Mouse (Mus musculus) midbrain, embryonic 12.5 days (tissue): ENCODE data around the gene Cog3. TPM values are rescaled to one million over a fixed set of nuclear protein-coding genes. Genes with fewer than 3 reads are reported as not detected.
A peak's percentile ranks its signal among the peaks of the same experiment; 100 is the strongest.

Experiments used
- ATAC-seq: fragments of 200-750 bp; cut with Nextera tagmentation; 2 replicates; pipeline ENCODE4 v1.8.0; 2017; ENCODE audit warnings: low read depth, moderate TSS enrichment, moderate library complexity; ENCODE audit not compliant: low FRiP score
- H3K27ac ChIP-seq: fragments of 300-500 bp; sonication (generic); replicated peaks from 2 replicates; pipeline ENCODE4 v1.5.1; 2016; ENCODE audit warnings: mild to moderate bottlenecking
- H3K27me3 ChIP-seq: fragments of 300-500 bp; sonication (generic); 2 replicates; pipeline ENCODE4 v1.6.1; 2016; ENCODE audit warnings: mild to moderate bottlenecking
- H3K36me3 ChIP-seq: fragments of 300-500 bp; sonication (generic); 2 replicates; pipeline ENCODE4 v1.6.1; 2016
- H3K4me1 ChIP-seq: fragments of 300-500 bp; sonication (generic); 2 replicates; pipeline ENCODE4 v1.6.1; 2016
- H3K4me2 ChIP-seq: fragments of 300-500 bp; sonication (generic); replicated peaks from 2 replicates; pipeline ENCODE4 v1.6.1; 2016; ENCODE audit warnings: mild to moderate bottlenecking, moderate library complexity
- H3K4me3 ChIP-seq: fragments of 300-500 bp; sonication (generic); 2 replicates; pipeline ENCODE4 v1.5.1; 2016; ENCODE audit warnings: mild to moderate bottlenecking
- H3K9ac ChIP-seq: fragments of 300-500 bp; sonication (generic); replicated peaks from 2 replicates; pipeline ENCODE4 v1.6.1; 2016; ENCODE audit warnings: mild to moderate bottlenecking, moderate library complexity
- H3K9me3 ChIP-seq: fragments of 300-500 bp; sonication (generic); 2 replicates; pipeline ENCODE4 v1.6.1; 2016; ENCODE audit warnings: mild to moderate bottlenecking
- WGBS: fragments of 180-500 bp; shearing (Covaris S2); methylation state at CpG from one replicate; pipeline ENCODE4 v1.1.7; 2016; 5-methylcytosine and 5-hydroxymethylcytosine counted together
- polyA plus RNA-seq: library from polyadenylated mRNA; unstranded; fragments of >200 nt; fragmentation: Nextera tagmentation; extraction: Ambion mirVana; gene quantifications from 2 replicates; pipeline ENCODE4 v1.2.1, GENCODE M21; 2016

The Cog3 gene
- polyA plus RNA-seq, 1 experiment from 2014 or later: 24.3 TPM

DNA sequence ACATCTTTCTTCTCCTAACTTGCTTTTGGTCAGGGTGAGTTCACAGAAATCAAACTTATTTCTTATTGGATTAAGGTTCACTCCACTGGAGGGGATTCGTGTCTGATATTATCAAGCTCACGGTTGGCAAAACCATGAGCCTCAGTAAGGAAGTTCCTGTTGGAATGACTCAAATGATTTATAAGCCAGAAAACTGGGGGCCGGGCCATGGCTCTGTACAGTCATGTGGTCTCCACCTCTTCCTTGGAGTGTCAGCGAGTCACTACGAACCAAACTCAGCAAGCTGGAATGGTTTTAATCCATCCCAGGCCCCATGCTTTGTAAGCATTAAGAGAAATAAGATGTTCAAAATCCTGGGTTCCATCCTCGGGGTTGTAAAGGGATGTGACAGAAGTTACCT is 2.7 kb upstream of the Cog3 start:
- 92% methylated on average over 6 of the region's 6 CpGs for WGBS
- Histone ChIP-seq H3K4me2 (no peak overlapping the region), H3K9ac (no peak overlapping the region), H3K27me3 (0 out of 2 replicates have a peak, but pooled peaks cover 4% of the 10 kb centered on the region), H3K4me1 (peaks cover 19% of the 10 kb centered on the region), H3K36me3 (no peaks in the 10 kb centered on the region), H3K27ac (no peak overlapping the region), H3K9me3 (no peaks in the 10 kb centered on the region), H3K4me3 (no peak overlapping the region)
- ATAC-seq: no peak

DNA sequence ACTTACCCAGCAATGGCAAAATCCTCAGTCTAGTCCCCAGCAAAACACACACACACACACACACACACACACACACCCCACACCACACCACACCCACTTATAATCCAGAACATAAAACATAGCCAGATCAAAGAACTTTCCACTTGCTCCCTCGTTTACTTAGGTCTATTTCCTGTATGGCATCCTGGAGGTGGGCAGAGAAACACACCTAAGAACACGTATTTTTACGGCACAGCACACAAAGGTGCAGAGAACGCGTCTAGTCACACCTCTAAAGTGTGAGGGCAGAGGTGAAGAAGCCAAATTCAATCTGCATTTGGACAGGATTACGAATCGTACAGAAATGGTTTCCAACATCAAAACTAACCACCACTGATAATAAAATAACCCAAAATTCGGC is 1.1 kb downstream of the Cog3 start:
- H3K9ac ChIP-seq: peak overlapping the region; percentile 92
- H3K4me1 ChIP-seq: peaks cover 26% of the 10 kb centered on the region
- ATAC-seq: no peak
- H3K27ac ChIP-seq: no peak overlapping the region
- peak overlapping the region; percentile 85 for H3K4me2 ChIP-seq
- H3K27me3 ChIP-seq: 0 out of 2 replicates have a peak, but pooled peaks cover under 1% of the 10 kb centered on the region
- H3K36me3 ChIP-seq: no peaks in the 10 kb centered on the region
- H3K9me3 ChIP-seq: no peaks in the 10 kb centered on the region
- WGBS: 75% methylated on average over 8 of the region's 8 CpGs
- H3K4me3 ChIP-seq: peak overlapping the region; percentile 68

DNA sequence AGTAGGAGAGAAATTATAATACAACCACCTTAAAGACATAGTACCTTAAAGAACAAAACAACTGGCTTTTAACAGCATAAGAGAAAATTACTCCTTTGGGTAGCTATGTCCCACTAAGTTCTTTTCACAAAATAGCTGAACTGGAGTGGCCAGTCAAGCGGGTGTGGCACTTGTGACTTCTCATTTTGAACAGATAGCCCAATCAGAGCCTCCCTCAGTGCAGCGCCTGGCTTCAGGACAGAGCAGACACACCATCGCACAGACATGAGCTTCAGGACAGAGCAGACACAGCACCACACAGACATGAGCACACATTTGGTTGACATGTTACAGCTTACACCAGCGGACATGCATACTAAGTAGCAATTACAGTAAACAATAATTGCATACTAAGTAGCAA is 3.3 kb downstream of the Cog3 start:
- Histone ChIP-seq H3K27me3 (no peaks in the 10 kb centered on the region), H3K4me2 (no peak overlapping the region), H3K27ac (no peak overlapping the region), H3K9ac (no peak overlapping the region), H3K36me3 (peaks cover 11% of the 10 kb centered on the region; the same call in 1 of the 2 replicates), H3K4me3 (no peak overlapping the region), H3K4me1 (peaks cover 26% of the 10 kb centered on the region), H3K9me3 (no peaks in the 10 kb centered on the region)
- 86% methylated on average over 4 of the region's 4 CpGs for WGBS
- no peak for ATAC-seq

DNA sequence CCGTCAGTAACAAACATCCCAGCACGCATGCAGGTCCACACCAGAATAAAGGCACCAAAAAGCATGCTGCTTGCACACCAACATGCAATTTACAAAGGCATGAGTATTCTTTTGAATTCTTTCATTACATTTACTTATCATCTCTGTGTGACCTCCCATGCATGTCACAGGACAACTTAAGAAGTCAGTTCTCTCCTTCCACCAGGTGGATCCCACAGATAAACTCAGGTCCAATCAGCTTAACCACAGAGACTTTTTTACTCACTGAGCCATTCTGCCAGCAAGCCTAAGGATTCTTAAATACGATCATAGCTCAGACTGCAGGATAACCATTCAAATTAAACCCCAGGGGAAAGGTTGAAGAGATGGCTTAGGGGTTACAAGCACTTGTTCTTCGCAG is 5.2 kb downstream of the Cog3 start:
- WGBS: 87% methylated on average over 4 of the region's 4 CpGs

DNA sequence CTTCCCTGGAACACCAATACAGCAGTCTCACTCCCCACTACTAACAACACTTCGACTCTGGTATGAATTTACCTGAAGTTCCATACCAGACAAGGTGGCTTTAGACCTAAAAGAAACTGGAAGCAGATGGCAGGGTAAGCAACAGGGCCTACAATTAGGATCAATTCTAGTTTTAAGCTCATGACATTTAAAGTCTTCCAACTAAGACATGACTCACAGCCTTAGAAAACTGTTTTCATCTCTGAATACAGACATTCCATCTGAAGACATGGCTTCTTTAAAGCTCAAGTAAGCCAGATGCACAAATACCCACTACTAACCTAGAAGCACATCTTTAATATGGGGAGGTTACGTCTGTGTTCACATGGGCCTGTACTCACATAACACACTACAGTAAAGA is 6.4 kb downstream of the Cog3 start:
- Histone ChIP-seq H3K27ac (no peak overlapping the region), H3K27me3 (no peaks in the 10 kb centered on the region), H3K4me3 (no peak overlapping the region), H3K4me2 (no peak overlapping the region), H3K36me3 (peaks cover 27% of the 10 kb centered on the region), H3K9me3 (no peaks in the 10 kb centered on the region), H3K4me1 (peaks cover 17% of the 10 kb centered on the region), H3K9ac (no peak overlapping the region)
- WGBS: 94% methylated on average over 2 of the region's 2 CpGs
- ATAC-seq: no peak

More for the DNA sequence above, 5.2 kb downstream of the Cog3 start:
- Histone ChIP-seq H3K4me1 (peaks cover 26% of the 10 kb centered on the region), H3K36me3 (peaks cover 22% of the 10 kb centered on the region), H3K9ac (no peak overlapping the region), H3K9me3 (no peaks in the 10 kb centered on the region), H3K27me3 (no peaks in the 10 kb centered on the region), H3K4me3 (no peak overlapping the region), H3K27ac (no peak overlapping the region), H3K4me2 (no peak overlapping the region)
- ATAC-seq: no peak

DNA sequence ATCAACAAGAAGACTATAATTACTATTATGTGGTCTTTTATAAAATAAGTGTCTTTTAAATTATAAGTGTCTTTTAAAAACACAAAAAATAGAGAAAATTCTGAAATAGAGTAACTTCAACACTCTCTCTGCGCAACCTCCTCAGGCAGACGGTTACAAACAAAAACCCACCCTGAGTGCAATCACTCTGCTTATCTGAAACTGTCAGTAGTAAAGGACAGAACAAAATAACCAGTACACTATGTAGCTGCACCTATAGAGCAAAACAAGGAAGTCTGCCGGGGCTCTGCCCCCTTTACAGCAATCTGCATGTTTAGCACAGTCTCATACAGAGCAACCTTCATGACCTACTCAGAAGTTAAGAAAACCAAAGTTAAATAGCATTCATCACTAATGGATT is 12.4 kb downstream of the Cog3 start:
- Histone ChIP-seq H3K27ac (no peak overlapping the region), H3K4me2 (no peak overlapping the region), H3K9ac (no peak overlapping the region), H3K36me3 (peaks cover 61% of the 10 kb centered on the region), H3K27me3 (no peaks in the 10 kb centered on the region), H3K4me3 (no peak overlapping the region), H3K9me3 (no peaks in the 10 kb centered on the region), H3K4me1 (no peaks in the 10 kb centered on the region)
- WGBS: 97% methylated on average over 3 of the region's 3 CpGs
- no peak for ATAC-seq

DNA sequence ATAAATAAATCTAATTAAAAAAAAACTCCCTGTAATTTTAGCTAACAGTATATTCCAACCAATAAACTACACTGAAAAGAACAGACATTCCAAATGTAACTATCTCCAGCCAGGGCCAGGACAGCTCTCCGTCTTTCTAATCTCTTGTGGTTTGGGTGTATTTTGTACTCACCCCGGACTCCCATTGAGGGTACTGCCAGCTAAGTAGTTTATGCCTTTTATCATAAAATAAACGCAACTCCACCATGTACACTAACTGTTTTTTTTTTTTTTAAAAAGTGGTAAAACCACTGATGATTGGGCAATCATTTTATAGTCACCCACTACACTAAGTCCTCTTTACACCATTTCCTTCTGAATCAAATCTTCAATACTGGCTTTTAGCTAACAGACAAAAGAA is 18.7 kb downstream of the Cog3 start:
- H3K9me3 ChIP-seq: no peaks in the 10 kb centered on the region
- no peaks in the 10 kb centered on the region for H3K4me1 ChIP-seq
- peaks cover 63% of the 10 kb centered on the region for H3K36me3 ChIP-seq
- H3K27ac ChIP-seq: no peak overlapping the region
- no peaks in the 10 kb centered on the region for H3K27me3 ChIP-seq
- H3K9ac ChIP-seq: no peak overlapping the region
- H3K4me3 ChIP-seq: no peak overlapping the region
- no peak for ATAC-seq
- WGBS: 98% methylated on average over 3 of the region's 3 CpGs
- H3K4me2 ChIP-seq: no peak overlapping the region

DNA sequence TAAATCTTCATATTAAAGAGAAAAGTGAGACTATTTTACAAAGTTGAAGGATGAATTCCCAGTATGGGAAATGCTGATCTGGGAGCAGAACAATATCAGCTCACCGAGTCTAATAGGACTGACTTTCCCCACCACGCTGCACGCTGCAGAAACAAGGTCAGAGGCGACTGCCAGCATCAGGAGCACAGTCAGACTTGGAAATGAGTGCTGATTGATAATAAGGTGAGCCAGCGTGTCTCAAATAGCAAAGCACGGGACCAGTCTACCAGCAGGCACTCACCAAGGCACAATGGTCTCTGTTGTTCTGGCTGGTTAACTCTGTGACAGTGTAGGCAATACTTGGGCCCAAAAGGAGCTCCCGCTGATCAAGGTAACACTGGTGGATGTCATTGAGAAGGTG is 21.7 kb downstream of the Cog3 start:
- H3K4me3 ChIP-seq: no peak overlapping the region
- no peaks in the 10 kb centered on the region for H3K27me3 ChIP-seq
- no peak overlapping the region for H3K27ac ChIP-seq
- WGBS: 91% methylated on average over 7 of the region's 7 CpGs
- H3K36me3 ChIP-seq: peaks cover 74% of the 10 kb centered on the region
- ATAC-seq: no peak
- no peaks in the 10 kb centered on the region for H3K9me3 ChIP-seq
- no peak overlapping the region for H3K4me2 ChIP-seq
- H3K9ac ChIP-seq: no peak overlapping the region
- no peaks in the 10 kb centered on the region for H3K4me1 ChIP-seq

DNA sequence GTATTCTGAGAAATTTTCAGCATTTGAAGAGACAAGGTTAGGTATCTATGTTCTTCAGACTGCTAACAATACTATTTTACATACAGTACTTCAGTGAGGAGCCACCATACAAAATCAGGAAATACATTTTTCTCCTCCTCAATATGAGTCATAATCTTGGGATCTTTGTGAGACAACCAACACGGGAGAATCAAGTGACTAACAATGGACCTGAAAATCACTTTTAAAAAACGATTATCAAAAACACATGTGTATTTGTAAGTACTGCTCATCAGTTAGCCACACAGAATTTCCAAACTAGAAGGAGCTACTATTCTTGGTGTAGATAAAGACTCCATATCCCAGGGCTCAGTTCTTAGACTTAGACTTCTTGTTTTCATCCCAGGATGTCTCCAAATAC is 23.0 kb downstream of the Cog3 start:
- no peak for ATAC-seq
- 90% methylated on average over 2 of the region's 2 CpGs for WGBS
- Histone ChIP-seq H3K27me3 (no peaks in the 10 kb centered on the region), H3K4me1 (no peaks in the 10 kb centered on the region), H3K9me3 (no peaks in the 10 kb centered on the region), H3K4me3 (no peak overlapping the region), H3K27ac (no peak overlapping the region), H3K4me2 (no peak overlapping the region), H3K9ac (no peak overlapping the region), H3K36me3 (peaks cover 69% of the 10 kb centered on the region)

DNA sequence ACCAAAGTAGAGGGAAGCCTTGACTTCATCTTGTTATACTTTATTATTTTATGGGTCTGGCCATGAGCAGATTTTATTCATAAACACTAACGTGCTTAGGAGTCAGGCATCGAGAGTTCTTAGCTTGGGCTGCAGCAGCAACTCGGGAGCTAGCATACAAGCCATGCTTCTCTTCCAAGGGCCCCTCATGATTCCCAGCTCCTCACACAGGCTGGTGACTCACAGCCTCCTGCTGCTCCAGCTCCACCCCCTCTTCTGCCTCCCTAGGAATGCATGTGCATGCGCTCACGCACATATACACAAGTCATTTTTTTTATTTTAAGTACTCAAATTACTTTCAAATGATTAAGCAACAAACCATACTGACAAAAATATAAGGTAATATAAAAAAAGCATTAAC is 26.2 kb downstream of the Cog3 start:
- no peak overlapping the region for H3K4me2 ChIP-seq
- 94% methylated on average over 5 of the region's 5 CpGs for WGBS
- no peaks in the 10 kb centered on the region for H3K9me3 ChIP-seq
- no peaks in the 10 kb centered on the region for H3K4me1 ChIP-seq
- H3K27me3 ChIP-seq: no peaks in the 10 kb centered on the region
- no peak for ATAC-seq
- no peak overlapping the region for H3K27ac ChIP-seq
- peaks cover 66% of the 10 kb centered on the region for H3K36me3 ChIP-seq
- no peak overlapping the region for H3K9ac ChIP-seq
- no peak overlapping the region for H3K4me3 ChIP-seq

DNA sequence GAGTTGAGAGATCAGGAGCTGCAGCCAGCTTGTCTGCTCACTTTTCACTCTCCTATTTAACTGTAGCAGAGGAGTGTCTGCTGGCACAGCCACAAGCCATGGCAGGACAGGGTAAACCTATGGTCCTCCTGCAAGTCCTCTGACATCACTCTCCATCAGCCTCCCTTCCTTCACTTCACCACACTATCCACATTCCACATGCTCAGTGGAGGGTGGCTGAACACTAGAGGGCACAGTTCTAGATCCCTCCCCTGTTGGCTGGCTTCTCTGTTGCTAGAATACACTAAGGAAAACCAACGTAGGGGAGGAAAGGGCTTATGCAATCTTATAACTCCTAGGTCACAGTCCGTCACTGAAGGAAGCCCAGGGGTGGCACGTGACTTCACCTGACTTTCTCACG is 27.3 kb downstream of the Cog3 start:
- Histone ChIP-seq H3K27me3 (no peaks in the 10 kb centered on the region), H3K36me3 (peaks cover 63% of the 10 kb centered on the region), H3K9ac (no peak overlapping the region), H3K9me3 (no peaks in the 10 kb centered on the region), H3K4me3 (no peak overlapping the region), H3K4me2 (no peak overlapping the region), H3K27ac (no peak overlapping the region), H3K4me1 (no peaks in the 10 kb centered on the region)
- WGBS: 74% methylated on average over 4 of the region's 4 CpGs
- no peak for ATAC-seq

DNA sequence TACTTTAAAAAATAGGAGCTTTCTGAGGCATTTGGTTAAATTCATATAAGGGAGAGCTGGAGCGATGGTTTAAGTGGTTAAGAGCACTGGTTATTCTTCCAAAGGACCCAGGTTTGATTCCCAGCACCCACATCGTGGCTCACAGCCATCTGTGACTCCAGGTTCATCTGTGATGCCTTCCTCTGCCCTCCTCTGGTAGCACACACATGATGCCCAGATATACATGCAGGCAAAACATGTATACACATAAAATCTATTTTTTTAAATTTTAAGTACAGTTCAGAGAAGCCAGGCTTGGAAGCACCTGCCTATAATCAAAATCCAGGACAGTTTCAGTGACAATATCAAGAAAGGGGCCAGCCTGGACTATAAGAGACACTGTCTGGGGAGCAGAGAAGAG is 31.5 kb downstream of the Cog3 start:
- Histone ChIP-seq H3K4me2 (no peak overlapping the region), H3K4me3 (no peak overlapping the region), H3K27me3 (no peaks in the 10 kb centered on the region), H3K4me1 (no peaks in the 10 kb centered on the region), H3K9me3 (no peaks in the 10 kb centered on the region), H3K9ac (no peak overlapping the region), H3K27ac (no peak overlapping the region), H3K36me3 (peaks cover 68% of the 10 kb centered on the region)
- ATAC-seq: no peak
- 97% methylated on average over 2 of the region's 2 CpGs for WGBS

DNA sequence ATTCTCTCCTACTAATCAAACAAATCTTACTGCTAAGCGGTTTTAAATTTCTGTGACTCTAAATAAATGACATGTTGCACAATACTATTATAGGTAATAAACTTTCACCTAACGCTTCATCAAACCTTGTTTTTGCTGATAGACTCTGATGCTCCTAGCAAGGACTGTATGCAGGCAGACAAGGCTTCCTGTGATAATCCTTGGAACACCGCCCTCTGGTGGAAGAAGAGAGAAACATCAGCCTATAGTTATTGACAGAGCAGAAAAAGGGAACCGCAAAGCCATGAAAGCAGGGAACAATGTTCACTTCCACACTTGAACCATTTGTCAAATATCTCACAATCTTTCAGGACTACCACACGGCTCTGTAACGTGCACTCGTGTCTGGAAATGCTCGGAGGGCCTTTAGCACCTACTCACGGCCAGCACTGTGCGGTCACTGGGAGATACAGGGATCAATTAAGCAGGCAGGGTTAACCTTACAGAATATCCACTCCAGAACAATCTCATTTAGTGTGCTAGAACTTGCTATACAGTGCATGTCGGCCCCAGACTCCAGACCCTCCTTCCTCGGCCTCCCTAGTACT is 32.2 kb downstream of the Cog3 start:
- Histone ChIP-seq H3K9ac (no peak overlapping the region), H3K4me2 (no peak overlapping the region), H3K4me1 (no peaks in the 10 kb centered on the region), H3K36me3 (peaks cover 66% of the 10 kb centered on the region), H3K27ac (no peak overlapping the region), H3K4me3 (no peak overlapping the region), H3K27me3 (no peaks in the 10 kb centered on the region), H3K9me3 (no peaks in the 10 kb centered on the region)
- ATAC-seq: no peak
- 58% methylated on average over 12 of the region's 12 CpGs for WGBS
